Comparison of ENCODE assay signal across 9 mouse cellular contexts in the genomic region with DNA sequence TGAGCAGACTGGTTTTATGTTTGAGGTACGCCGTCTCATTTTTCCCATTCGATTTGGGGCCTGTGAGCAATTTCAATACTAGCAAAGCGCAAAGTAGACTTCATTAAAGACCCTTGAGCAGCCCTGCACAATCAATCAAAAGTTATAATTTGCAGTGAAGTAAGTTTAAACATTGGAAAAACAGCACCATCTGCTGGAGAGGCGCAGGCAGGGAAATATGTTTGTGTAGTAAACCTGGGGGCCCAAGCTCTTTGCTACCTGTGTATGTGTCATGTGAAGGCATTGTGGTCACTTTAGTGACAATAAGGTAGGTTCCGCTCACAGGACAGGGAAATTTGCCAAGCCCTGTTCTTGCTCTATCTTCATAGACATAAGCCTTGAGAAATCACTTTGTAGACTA.
DNase-seq lines count a peak whose midpoint lies in the region; ATAC-seq and TF ChIP-seq lines count a peak whose summit lies in the region.
"Had no signal": no experiment of that assay in that cellular context is flagged by ENCODE, and none has a peak within 500 bp of the region (broad histone marks: within the 10 kb centered on the region; RNA-seq: fewer than 3 reads in every experiment).

No protein-coding gene starts in this region.

- no peaks in the 10 kb centered on the region for H3K9me3 ChIP-seq in intestine, postnatal 0 days (ENCODE audit: control insufficient read depth)
- no peaks in the 10 kb centered on the region for H3K9me3 ChIP-seq in intestine, embryonic 16.5 days (ENCODE audit: control insufficient read depth, low read length)
- H3K9me3 ChIP-seq: heart, embryonic 15.5 days had no signal

- H3K27ac ChIP-seq in intestine, postnatal 0 days (ENCODE audit: low read depth, low read length): no peak overlapping the region
- H3K27ac ChIP-seq in intestine, embryonic 16.5 days (ENCODE audit: low read length): no peak overlapping the region
- H3K27ac ChIP-seq in layer of hippocampus, adult 2 months: peak overlapping the region; percentile 80
- H3K27ac ChIP-seq: heart, embryonic 15.5 days had no signal

- no peak overlapping the region for H3K4me2 ChIP-seq in intestine, postnatal 0 days (replicated peaks; ENCODE audit: low read depth)
- H3K4me2 ChIP-seq in intestine, embryonic 16.5 days (ENCODE audit: low read depth, low read length): no peak overlapping the region
- H3K4me2 ChIP-seq: heart, embryonic 15.5 days had no signal

- H3K36me3 ChIP-seq in intestine, postnatal 0 days (ENCODE audit: control insufficient read depth, insufficient read depth): no peaks in the 10 kb centered on the region
- no peaks in the 10 kb centered on the region for H3K36me3 ChIP-seq in intestine, embryonic 16.5 days (ENCODE audit: control insufficient read depth, insufficient read depth, low read length)
- H3K36me3 ChIP-seq: heart, embryonic 15.5 days had no signal

- no peaks in the 10 kb centered on the region for H3K4me1 ChIP-seq in intestine, postnatal 0 days (replicated peaks; ENCODE audit: control insufficient read depth, insufficient read depth, low read length)
- H3K4me1 ChIP-seq in intestine, embryonic 16.5 days (ENCODE audit: control insufficient read depth, insufficient read depth, low read length): no peaks in the 10 kb centered on the region
- H3K4me1 ChIP-seq: heart, embryonic 15.5 days had no signal

- H3K27me3 ChIP-seq in intestine, postnatal 0 days (replicated peaks; ENCODE audit: control insufficient read depth, insufficient read depth, low read length): no peaks in the 10 kb centered on the region
- H3K27me3 ChIP-seq in intestine, embryonic 16.5 days (replicated peaks; ENCODE audit: control insufficient read depth, insufficient read depth, low read length): no peaks in the 10 kb centered on the region
- H3K27me3 ChIP-seq: heart, embryonic 15.5 days had no signal

- WGBS in intestine, postnatal 0 days: 77% methylated on average over 6 of the region's 6 CpGs
- 76% methylated on average over 6 of the region's 6 CpGs for WGBS in intestine, embryonic 16.5 days

- peak; percentile 13 for DNase-seq in R1 (ENCODE audit: low read depth, low spot score)
- DNase-seq in embryo, embryonic 9.5 days (ENCODE audit: extremely low spot score): peak; percentile 9
- DNase-seq in layer of hippocampus, adult 2 months (ENCODE audit: low spot score in 2 of 2): peak; percentile 26 to 55
- DNase-seq in right cerebral cortex, adult 2 months (ENCODE audit: low spot score in 2 of 2): peak; percentile 61 to 68
- DNase-seq in urinary bladder, postnatal 4 days (ENCODE audit: low spot score in 2 of 2): no peak

- ATAC-seq in intestine, postnatal 0 days: no peak
- ATAC-seq in intestine, embryonic 16.5 days: no peak
- ATAC-seq in monocyte, adult 5-6 weeks (replicated peaks; ENCODE audit: insufficient number of reproducible peaks, low FRiP score, low TSS enrichment, poor library complexity, severe bottlenecking): no peak

- H3K4me3 ChIP-seq in intestine, postnatal 0 days (ENCODE audit: low read depth, low read length): no peak overlapping the region
- H3K4me3 ChIP-seq in intestine, embryonic 16.5 days (ENCODE audit: low read length): no peak overlapping the region
- H3K4me3 ChIP-seq in layer of hippocampus, adult 2 months: no peak overlapping the region
- H3K4me3 ChIP-seq: heart, embryonic 15.5 days had no signal

- H3K9ac ChIP-seq in intestine, postnatal 0 days (ENCODE audit: low read depth, low read length): no peak overlapping the region
- no peak overlapping the region for H3K9ac ChIP-seq in intestine, embryonic 16.5 days (ENCODE audit: low read depth, low read length)
- H3K9ac ChIP-seq: heart, embryonic 15.5 days had no signal

- TF ChIP-seq CTCF in intestine, postnatal 0 days (IDR thresholded peaks at IDR 0.05; ENCODE audit: low read depth): peak; percentile 64
- TF ChIP-seq CTCF in layer of hippocampus, adult 2 months (conservative IDR thresholded peaks at IDR 0.05): peak; percentile 84

Comparison
In these comparisons a context has a peak if more than half of its experiments do, and no peak if none do; other contexts are left out.
1. DNase-seq: peak in R1 (single experiment), embryo, embryonic 9.5 days (single experiment), layer of hippocampus, adult 2 months (2 of 2) and right cerebral cortex, adult 2 months (2 of 2); none in urinary bladder, postnatal 4 days (0 of 2).